ENCODE assay signal across 8 mouse cellular contexts in the genomic region with DNA sequence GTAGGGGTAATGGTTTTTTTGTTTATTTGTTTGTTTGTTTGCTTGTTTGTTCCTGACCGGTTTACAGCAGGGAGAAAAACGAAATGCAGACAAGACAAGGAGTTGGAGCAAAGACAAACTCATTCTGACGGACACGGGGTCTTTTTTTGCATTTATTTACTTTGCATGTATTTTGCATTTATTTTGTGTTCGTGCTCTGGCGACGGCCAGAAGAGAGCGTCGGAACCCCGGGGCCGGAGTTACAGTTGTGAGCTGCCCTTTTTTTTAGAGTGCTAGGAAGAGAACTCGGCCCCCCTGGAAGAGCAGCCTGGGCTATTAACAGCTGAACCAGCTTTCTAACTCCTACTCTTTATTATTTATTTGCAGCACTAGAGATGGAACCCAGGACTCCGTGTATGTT. TPM values are rescaled to one million over a fixed set of nuclear protein-coding genes. Genes with fewer than 3 reads are reported as not detected.
DNase-seq lines count a peak whose midpoint lies in the region; ATAC-seq and TF ChIP-seq lines count a peak whose summit lies in the region.

No protein-coding gene starts in this region.

- peak overlapping the region; percentile 86 for H3K4me3 ChIP-seq in heart, postnatal 0 days (ENCODE audit: low read depth, low read length)
- H3K4me3 ChIP-seq in ES-E14 (ENCODE audit: insufficient read depth in 1 of 2, low read depth in 1 of 2, low read length in 2 of 2, poor library complexity in 1 of 2, severe bottlenecking in 1 of 2) = peak overlapping the region; percentile 99
- H3K4me3 ChIP-seq in forebrain, embryonic 16.5 days (replicated peaks; ENCODE audit: low read length) = peak overlapping the region; percentile 69
- peak overlapping the region; percentile 90 for H3K4me3 ChIP-seq in midbrain, embryonic 10.5 days

- no peak for TF ChIP-seq CTCF in heart, postnatal 0 days (IDR thresholded peaks at IDR 0.05; ENCODE audit: low read depth)

- H3K4me1 ChIP-seq in heart, postnatal 0 days (ENCODE audit: control insufficient read depth, insufficient read depth) = peaks cover 6% of the 10 kb centered on the region
- H3K4me1 ChIP-seq in ES-E14 (ENCODE audit: control insufficient read depth in 2 of 2, insufficient read depth in 2 of 2, low read length in 2 of 2, poor library complexity in 1 of 2) = peaks cover 0 to 9% of the 10 kb centered on the region in 2 experiments; a peak in 2 of 4 replicates
- peaks cover 19% of the 10 kb centered on the region for H3K4me1 ChIP-seq in forebrain, embryonic 16.5 days (replicated peaks; ENCODE audit: control insufficient read depth, insufficient read depth, low read length)
- H3K4me1 ChIP-seq in midbrain, embryonic 10.5 days = peaks cover 28% of the 10 kb centered on the region

- ATAC-seq in heart, postnatal 0 days (ENCODE audit: insufficient read depth, low read depth) = no peak
- ATAC-seq in forebrain, embryonic 16.5 days = no peak

- peaks cover 18% of the 10 kb centered on the region for H3K36me3 ChIP-seq in heart, postnatal 0 days (replicated peaks; ENCODE audit: control insufficient read depth, insufficient read depth, low read length)
- H3K36me3 ChIP-seq in ES-E14 (ENCODE audit: control insufficient read depth, insufficient read depth, low read length, poor library complexity, severe bottlenecking) = peaks cover 26% of the 10 kb centered on the region
- H3K36me3 ChIP-seq in forebrain, embryonic 16.5 days (ENCODE audit: control insufficient read depth, insufficient read depth) = no peaks in the 10 kb centered on the region
- H3K36me3 ChIP-seq in midbrain, embryonic 10.5 days = peaks cover 41% of the 10 kb centered on the region

- under 1% methylated on average over 13 of the region's 13 CpGs for WGBS in heart, postnatal 0 days
- under 1% methylated on average over 13 of the region's 13 CpGs for WGBS in forebrain, embryonic 16.5 days
- WGBS in midbrain, embryonic 10.5 days = under 1% methylated on average over 13 of the region's 13 CpGs

- H3K9ac ChIP-seq in heart, postnatal 0 days (replicated peaks; ENCODE audit: low read depth, low read length) = peak overlapping the region; percentile 77
- H3K9ac ChIP-seq in ES-E14 (ENCODE audit: insufficient read depth, low read depth, low read length, poor library complexity, severe bottlenecking) = peak overlapping the region; percentile 99
- H3K9ac ChIP-seq in forebrain, embryonic 16.5 days (replicated peaks; ENCODE audit: low read depth, low read length) = peak overlapping the region; percentile 67

- in situ Hi-C loops in ES-E14 (cut with MboI; ENCODE audit: low sequenced_read_pairs in 2 of 2, unreplicated experiment in 2 of 2) = no loop called here

- no peak for TF ChIP-seq EP300 in heart, postnatal 0 days (IDR thresholded peaks at IDR 0.05; ENCODE audit: low read depth)

- DNase-seq in heart, postnatal 0 days (ENCODE audit: low spot score) = no peak
- no peak for DNase-seq in heart, adult 18-20 months
- DNase-seq in ES-E14 (ENCODE audit: low read depth, low spot score) = no peak
- no peak for DNase-seq in midbrain, embryonic 10.5 days (ENCODE audit: low spot score)
- no peak for DNase-seq in ovary, postnatal 14 days (ENCODE audit: low spot score)
- no peak for DNase-seq in urinary bladder, postnatal 36 days (ENCODE audit: low spot score in 2 of 2)
- DNase-seq in layer of hippocampus, postnatal 10 days (ENCODE audit: low spot score in 2 of 2) = no peak

- H3K27ac ChIP-seq in heart, postnatal 0 days (ENCODE audit: low read depth) = peak overlapping the region; percentile 95
- H3K27ac ChIP-seq in ES-E14 (ENCODE audit: insufficient read depth, low read depth, low read length, poor library complexity, severe bottlenecking) = peak overlapping the region; percentile 82
- H3K27ac ChIP-seq in forebrain, embryonic 16.5 days (ENCODE audit: low read length) = no peak overlapping the region
- peak overlapping the region; percentile 96 for H3K27ac ChIP-seq in midbrain, embryonic 10.5 days (replicated peaks)

- no peaks in the 10 kb centered on the region for H3K27me3 ChIP-seq in heart, postnatal 0 days (ENCODE audit: control insufficient read depth, insufficient read depth, low read length)
- no peaks in the 10 kb centered on the region for H3K27me3 ChIP-seq in forebrain, embryonic 16.5 days (replicated peaks; ENCODE audit: control insufficient read depth, insufficient read depth, low read length)
- no peaks in the 10 kb centered on the region for H3K27me3 ChIP-seq in midbrain, embryonic 10.5 days (ENCODE audit: low read depth, poor library complexity, severe bottlenecking)

- H3K4me2 ChIP-seq in heart, postnatal 0 days (ENCODE audit: low read depth, low read length) = peak overlapping the region; percentile 85
- H3K4me2 ChIP-seq in forebrain, embryonic 16.5 days (ENCODE audit: low read length) = peak overlapping the region; percentile 83

- no peaks in the 10 kb centered on the region for H3K9me3 ChIP-seq in heart, postnatal 0 days (replicated peaks; ENCODE audit: control insufficient read depth, low read length)
- no peaks in the 10 kb centered on the region for H3K9me3 ChIP-seq in ES-E14 (ENCODE audit: control insufficient read depth, insufficient read depth, low read depth, low read length)
- no peaks in the 10 kb centered on the region for H3K9me3 ChIP-seq in forebrain, embryonic 16.5 days (ENCODE audit: control insufficient read depth, low read length)
- H3K9me3 ChIP-seq in midbrain, embryonic 10.5 days (replicated peaks) = no peaks in the 10 kb centered on the region

TF ChIP-seq in ES-E14, 5 proteins besides CTCF, POLR2A, EP300 and RAD21:
- TF ChIP-seq ZC3H11A (IDR thresholded peaks at IDR 0.05; ENCODE audit: borderline replicate concordance, low read depth, low read length) (no peak), HCFC1 (IDR thresholded peaks at IDR 0.05; ENCODE audit: borderline replicate concordance, insufficient read depth, low read length) (no peak), MAFK (IDR thresholded peaks at IDR 0.05; ENCODE audit: insufficient read depth, low read depth, low read length) (no peak), CHD2 (IDR thresholded peaks at IDR 0.05; ENCODE audit: low read depth, low read length) (no peak)

RNA-seq across cellular contexts. Expression of gene Cenpa, which starts 0.6 kb away (rescaled TPM):
- total RNA-seq in heart, postnatal 0 days (2014; rRNA removed; ENCODE audit: low replicate concordance) = 87.9 and 158 TPM in 2 replicates
- polyA plus RNA-seq in heart, postnatal 0 days (2015; fragmentation: Nextera tagmentation; extraction: Ambion mirVana) = 128 and 158 TPM in 2 replicates
- total RNA-seq in heart, adult 18-20 months (2021) = 10 to 100 TPM; 58.6 to 66.5 TPM
- total RNA-seq in ES-E14 (2012; rRNA removed) = 102 and 146 TPM in 2 replicates
- 95.3 and 114 TPM in 2 replicates for polyA plus RNA-seq in forebrain, embryonic 16.5 days (2015; fragmentation: Nextera tagmentation; extraction: Ambion mirVana)
- polyA plus RNA-seq in midbrain, embryonic 10.5 days (2016; fragmentation: Nextera tagmentation; extraction: Ambion mirVana) = 413 and 444 TPM in 2 replicates
- total RNA-seq in layer of hippocampus, postnatal 10 days (2021) = 10 to 100 TPM in 1 of 2 experiments, 1 to 10 TPM in 1; 9.3 to 10.4 TPM

RNA-seq across cellular contexts. Expression of gene Slc35f6, which starts 19.5 kb away (rescaled TPM):
- 61.3 and 86.8 TPM in 2 replicates for total RNA-seq in heart, postnatal 0 days (2014; rRNA removed; ENCODE audit: low replicate concordance)
- polyA plus RNA-seq in heart, postnatal 0 days (2015; fragmentation: Nextera tagmentation; extraction: Ambion mirVana) = 30.5 and 31.7 TPM in 2 replicates
- 10 to 100 TPM; 44.7 to 51.8 TPM for total RNA-seq in heart, adult 18-20 months (2021)
- total RNA-seq in ES-E14 (2012; rRNA removed) = 40.0 and 62.2 TPM in 2 replicates
- polyA plus RNA-seq in forebrain, embryonic 16.5 days (2015; fragmentation: Nextera tagmentation; extraction: Ambion mirVana) = 30.1 and 32.5 TPM in 2 replicates
- polyA plus RNA-seq in midbrain, embryonic 10.5 days (2016; fragmentation: Nextera tagmentation; extraction: Ambion mirVana) = 26.7 and 30.3 TPM in 2 replicates
- 10 to 100 TPM; 29.0 TPM for total RNA-seq in layer of hippocampus, postnatal 10 days (2021)

RNA-seq across cellular contexts. Expression of gene Dpysl5, which starts 44.1 kb away (rescaled TPM):
- total RNA-seq in heart, postnatal 0 days (2014; rRNA removed; ENCODE audit: low replicate concordance) = 3.7 and 4.7 TPM in 2 replicates
- polyA plus RNA-seq in heart, postnatal 0 days (2015; fragmentation: Nextera tagmentation; extraction: Ambion mirVana) = 0.71 and 0.83 TPM in 2 replicates
- under 1 TPM; 0.72 to 0.82 TPM for total RNA-seq in heart, adult 18-20 months (2021)
- 5.3 and 12.4 TPM in 2 replicates for total RNA-seq in ES-E14 (2012; rRNA removed)
- polyA plus RNA-seq in forebrain, embryonic 16.5 days (2015; fragmentation: Nextera tagmentation; extraction: Ambion mirVana) = 274 and 278 TPM in 2 replicates
- polyA plus RNA-seq in midbrain, embryonic 10.5 days (2016; fragmentation: Nextera tagmentation; extraction: Ambion mirVana) = 90.7 and 126 TPM in 2 replicates
- total RNA-seq in layer of hippocampus, postnatal 10 days (2021) = 100 to 1,000 TPM; 321 to 327 TPM

Comparison
In these comparisons a context has a peak if more than half of its experiments do, and no peak if none do; other contexts are left out.
1. RNA of gene Dpysl5, which starts 44.1 kb away (total RNA-seq): 321 to 327 TPM in layer of hippocampus, postnatal 10 days; 5.3 to 12.4 TPM in ES-E14, 3.7 to 4.7 TPM in heart, postnatal 0 days and 0.72 to 0.82 TPM in heart, adult 18-20 months; every median in the first group is over 10 times any median in the second.
2. Peak in every context shown above with its lines, with median percentiles within 50 percentile points of each other: H3K4me3 ChIP-seq and H3K9ac ChIP-seq.